Mouse (Mus musculus): ENCODE measurements around the gene Psd4. TPM values are rescaled to one million over a fixed set of nuclear protein-coding genes. Genes with fewer than 3 reads are reported as not detected.
A peak's percentile ranks its signal among the peaks of the same experiment; 100 is the strongest.

The Psd4 gene
- total and polyA plus RNA-seq, 2 experiments from 2014 or later, result 0.34 to 1.00 TPM

DNA sequence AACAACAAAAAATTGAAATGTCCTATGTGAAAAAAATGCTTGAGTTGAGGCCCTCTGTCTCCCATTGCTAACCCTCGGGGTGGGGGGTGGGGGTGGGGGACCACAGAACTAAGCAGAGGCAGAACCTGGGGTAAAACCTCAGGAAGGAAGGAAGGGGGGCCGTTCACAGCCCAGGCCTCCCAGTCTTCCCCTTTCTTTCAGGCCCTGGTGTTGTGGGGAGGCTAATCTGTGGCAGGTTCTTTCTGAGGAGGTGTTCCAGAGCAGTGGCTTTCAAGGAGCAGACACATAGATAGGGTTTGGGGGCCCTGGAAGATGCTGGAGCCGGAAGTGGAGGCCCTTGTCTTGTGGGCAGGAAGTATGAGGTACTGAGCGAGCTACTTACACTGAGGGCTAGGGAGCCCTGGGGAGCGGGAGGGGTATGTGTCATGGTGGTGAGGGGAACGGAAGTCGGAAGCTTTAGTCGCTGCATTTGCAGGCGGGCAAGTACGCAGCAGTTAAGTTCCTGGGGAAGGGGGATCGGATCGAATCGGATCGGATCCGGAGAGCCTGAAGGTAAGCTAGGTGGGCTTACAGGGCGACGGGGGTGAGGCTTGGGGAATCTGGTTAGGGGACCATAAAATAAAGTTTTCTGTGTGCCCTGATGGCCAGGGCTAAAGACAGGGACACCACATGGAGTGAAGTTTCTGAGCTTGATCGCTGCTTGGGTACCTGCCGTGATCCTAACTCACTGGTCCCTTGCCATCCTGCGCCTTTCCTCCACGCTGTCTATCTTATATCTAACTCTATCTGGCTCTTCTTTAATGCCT, 19.0 kb downstream of the Psd4 start:
- Histone ChIP-seq H3K4me1 (ENCODE audit: insufficient read depth) (no peaks in the 10 kb centered on the region), H3K4me3 (ENCODE audit: low read depth, low read length) (no peak overlapping the region), H3K4me2 (ENCODE audit: low read depth) (no peak overlapping the region), H3K9ac (no peak overlapping the region), H3K9me3 (ENCODE audit: low read length) (no peaks in the 10 kb centered on the region), H3K27ac (ENCODE audit: low read depth, low read length) (no peak overlapping the region), H3K27me3 (ENCODE audit: insufficient read depth, low read length) (no peaks in the 10 kb centered on the region), H3K36me3 (ENCODE audit: insufficient read depth) (no peaks in the 10 kb centered on the region)
- WGBS, result 92% methylated on average over 21 of the region's 21 CpGs
- TF ChIP-seq CTCF (IDR thresholded peaks at IDR 0.05; ENCODE audit: low read depth), result no peak
- ATAC-seq, result no peak
- DNase-seq, result no peak

DNA sequence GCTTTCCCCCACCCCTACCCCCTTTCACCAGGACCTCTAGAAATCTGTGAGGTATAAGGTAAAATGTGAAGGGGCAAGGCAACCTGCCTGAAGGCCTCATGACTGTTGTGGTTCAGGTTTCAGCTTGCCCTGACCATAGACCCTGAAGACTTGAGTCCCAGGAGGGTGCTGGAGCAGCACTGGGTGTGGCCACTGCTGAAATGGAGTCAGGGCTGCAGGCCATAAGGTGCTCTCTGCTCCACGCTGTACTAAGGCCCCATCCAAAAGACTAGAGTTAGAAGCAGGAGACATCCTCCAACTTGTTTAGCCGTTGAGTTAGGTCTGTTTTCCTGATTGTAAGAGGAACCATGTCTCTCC, 19.6 kb downstream of the Psd4 start:
- Histone ChIP-seq H3K27me3 (ENCODE audit: insufficient read depth, low read length) (no peaks in the 10 kb centered on the region), H3K4me2 (ENCODE audit: low read depth) (no peak overlapping the region), H3K4me1 (ENCODE audit: insufficient read depth) (no peaks in the 10 kb centered on the region), H3K9me3 (ENCODE audit: low read length) (no peaks in the 10 kb centered on the region), H3K4me3 (ENCODE audit: low read depth, low read length) (no peak overlapping the region), H3K9ac (no peak overlapping the region), H3K27ac (ENCODE audit: low read depth, low read length) (no peak overlapping the region), H3K36me3 (ENCODE audit: insufficient read depth) (no peaks in the 10 kb centered on the region)
- WGBS, result 90% methylated on average over 2 of the region's 2 CpGs
- TF ChIP-seq CTCF (IDR thresholded peaks at IDR 0.05; ENCODE audit: low read depth), result no peak
- no peak for ATAC-seq
- DNase-seq, result no peak

DNA sequence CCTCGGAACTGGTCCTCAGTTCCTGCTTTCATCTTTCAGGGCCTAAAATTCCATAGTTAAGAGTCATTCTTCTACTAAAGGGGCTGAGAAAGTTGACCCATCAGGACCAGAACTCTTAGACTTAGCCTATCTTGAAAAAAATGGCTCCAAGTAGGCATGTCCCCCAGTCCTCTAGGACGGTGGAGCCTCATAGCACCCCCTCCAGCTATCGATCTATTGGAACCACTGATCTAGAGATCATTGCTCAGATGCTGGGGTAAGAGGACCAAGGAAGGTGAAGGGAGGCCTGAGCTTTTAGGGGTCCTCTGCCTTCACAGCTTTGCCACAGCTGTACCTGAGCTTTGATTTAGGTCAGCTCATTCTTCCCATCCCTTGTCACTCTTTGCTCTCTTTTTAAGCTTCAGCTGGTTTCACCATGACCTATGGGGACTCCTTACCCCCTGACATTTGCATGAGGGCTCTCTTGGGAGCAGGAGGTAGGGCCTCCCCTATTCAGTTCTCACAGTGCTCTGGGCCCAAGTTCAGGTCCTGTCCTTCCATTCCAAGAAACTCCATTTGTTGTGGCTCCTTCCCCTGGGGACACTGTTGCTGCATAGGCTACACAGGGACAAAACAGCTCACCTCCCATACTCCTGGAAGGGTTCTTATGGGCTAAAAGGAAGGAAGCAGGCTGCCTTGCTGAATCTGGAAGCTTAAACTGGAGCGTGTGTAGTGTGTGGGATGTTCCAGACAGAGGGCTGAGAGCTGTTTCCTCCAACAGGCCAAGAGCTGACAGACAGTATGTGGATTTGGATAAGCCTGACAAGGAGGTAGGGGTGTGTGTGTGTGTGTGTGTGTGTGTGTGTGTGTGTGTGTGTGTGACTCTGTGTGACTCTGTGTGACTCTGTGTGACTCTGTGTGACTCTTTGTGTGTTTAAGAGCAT, 20.2 kb downstream of the Psd4 start:
- Histone ChIP-seq H3K4me3 (ENCODE audit: low read depth, low read length) (no peak overlapping the region), H3K9ac (no peak overlapping the region), H3K27ac (ENCODE audit: low read depth, low read length) (no peak overlapping the region), H3K27me3 (ENCODE audit: insufficient read depth, low read length) (no peaks in the 10 kb centered on the region), H3K36me3 (ENCODE audit: insufficient read depth) (no peaks in the 10 kb centered on the region), H3K4me1 (ENCODE audit: insufficient read depth) (no peaks in the 10 kb centered on the region), H3K9me3 (ENCODE audit: low read length) (no peaks in the 10 kb centered on the region), H3K4me2 (ENCODE audit: low read depth) (no peak overlapping the region)
- no peak for ATAC-seq
- 89% methylated on average over 4 of the region's 4 CpGs for WGBS
- no peak for DNase-seq
- TF ChIP-seq CTCF (IDR thresholded peaks at IDR 0.05; ENCODE audit: low read depth), result no peak

DNA sequence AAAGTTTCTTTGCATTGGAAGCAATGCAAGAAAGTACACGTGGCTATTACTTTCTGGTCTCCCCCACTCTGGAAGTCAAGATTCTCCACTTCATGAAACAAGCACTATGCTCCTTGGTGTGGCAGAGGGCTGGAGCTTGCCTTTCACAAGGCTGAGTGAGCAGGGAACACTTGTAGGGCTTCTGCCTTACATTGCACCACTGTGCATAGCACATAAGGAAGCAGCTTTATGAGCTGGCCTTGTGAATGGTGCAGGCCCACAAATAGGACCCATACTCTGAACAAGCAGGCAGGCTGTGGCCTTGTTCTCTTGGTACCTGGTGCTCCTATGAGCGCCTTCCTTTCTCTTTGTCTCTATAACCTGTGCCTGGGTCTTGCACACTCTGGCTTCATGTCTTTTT, 25.9 kb downstream of the Psd4 start:
- no peaks in the 10 kb centered on the region for H3K4me1 ChIP-seq (ENCODE audit: insufficient read depth)
- ATAC-seq, result no peak
- no peak overlapping the region for H3K4me2 ChIP-seq (ENCODE audit: low read depth)
- no peaks in the 10 kb centered on the region for H3K36me3 ChIP-seq (ENCODE audit: insufficient read depth)
- no peak for DNase-seq
- no peaks in the 10 kb centered on the region for H3K27me3 ChIP-seq (ENCODE audit: insufficient read depth, low read length)
- H3K4me3 ChIP-seq (ENCODE audit: low read depth, low read length), result no peak overlapping the region
- H3K9me3 ChIP-seq (ENCODE audit: low read length), result no peaks in the 10 kb centered on the region
- no peak overlapping the region for H3K9ac ChIP-seq
- H3K27ac ChIP-seq (ENCODE audit: low read depth, low read length), result no peak overlapping the region
- WGBS, result 92% methylated on average over 2 of the region's 2 CpGs
- TF ChIP-seq CTCF (IDR thresholded peaks at IDR 0.05; ENCODE audit: low read depth), result no peak

DNA sequence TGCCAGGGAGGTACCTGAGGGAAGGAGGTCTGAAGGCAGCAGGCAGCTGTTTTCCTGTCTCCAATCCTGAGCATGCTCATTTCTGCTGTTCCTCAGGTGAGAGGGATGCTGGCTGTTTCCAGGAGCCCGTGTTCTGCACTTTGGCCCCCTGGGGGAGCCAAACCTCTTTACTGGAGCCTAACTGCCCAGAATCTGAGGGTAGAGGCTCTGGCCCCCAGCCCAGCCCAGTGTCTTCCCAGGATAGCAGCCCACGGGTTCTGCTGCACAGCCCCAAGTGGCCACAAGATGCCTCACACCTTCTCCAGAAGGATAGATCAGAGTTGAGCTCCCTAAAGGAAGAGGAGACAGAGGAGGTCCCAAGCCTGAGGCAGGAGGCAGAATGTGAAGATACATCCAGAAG, 29.7 kb downstream of the Psd4 start:
- no peak for DNase-seq
- Histone ChIP-seq H3K9ac (no peak overlapping the region), H3K27ac (ENCODE audit: low read depth, low read length) (no peak overlapping the region), H3K4me1 (ENCODE audit: insufficient read depth) (no peaks in the 10 kb centered on the region), H3K4me2 (ENCODE audit: low read depth) (no peak overlapping the region), H3K4me3 (ENCODE audit: low read depth, low read length) (no peak overlapping the region), H3K9me3 (ENCODE audit: low read length) (no peaks in the 10 kb centered on the region), H3K36me3 (ENCODE audit: insufficient read depth) (no peaks in the 10 kb centered on the region), H3K27me3 (ENCODE audit: insufficient read depth, low read length) (no peaks in the 10 kb centered on the region)
- 0 out of 2 replicates have a peak, but pooled peaks have one; percentile 5 for TF ChIP-seq CTCF (IDR thresholded peaks at IDR 0.05; ENCODE audit: low read depth)
- 8% methylated on average over 2 of the region's 2 CpGs for WGBS
- no peak for ATAC-seq

DNA sequence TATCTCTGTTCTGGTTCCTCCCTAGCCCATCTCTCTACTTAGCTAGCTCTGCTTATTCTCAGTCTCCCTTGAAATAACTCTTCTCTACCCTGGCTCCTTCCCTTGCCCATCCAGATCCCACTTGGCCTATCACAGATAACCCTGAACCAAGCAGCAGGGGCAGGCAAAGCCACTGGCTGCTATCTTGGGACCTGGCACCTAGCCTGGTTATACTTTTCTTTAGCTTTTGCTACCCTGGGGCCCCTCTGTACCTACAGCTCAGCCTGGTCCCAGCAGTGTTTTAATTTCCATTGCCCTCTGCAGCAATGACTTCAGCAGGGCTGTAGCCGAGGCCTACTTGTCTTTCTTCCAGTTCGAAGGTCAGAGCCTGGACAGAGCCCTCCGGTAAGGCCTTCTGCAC, 33.3 kb downstream of the Psd4 start:
- no peak overlapping the region for H3K9ac ChIP-seq
- no peaks in the 10 kb centered on the region for H3K27me3 ChIP-seq (ENCODE audit: insufficient read depth, low read length)
- no peaks in the 10 kb centered on the region for H3K9me3 ChIP-seq (ENCODE audit: low read length)
- no peak for ATAC-seq
- no peaks in the 10 kb centered on the region for H3K4me1 ChIP-seq (ENCODE audit: insufficient read depth)
- no peak overlapping the region for H3K4me3 ChIP-seq (ENCODE audit: low read depth, low read length)
- TF ChIP-seq CTCF (IDR thresholded peaks at IDR 0.05; ENCODE audit: low read depth), result no peak
- WGBS, result 91% methylated on average over 3 of the region's 3 CpGs
- H3K27ac ChIP-seq (ENCODE audit: low read depth, low read length), result no peak overlapping the region
- no peak overlapping the region for H3K4me2 ChIP-seq (ENCODE audit: low read depth)
- H3K36me3 ChIP-seq (ENCODE audit: insufficient read depth), result no peaks in the 10 kb centered on the region
- no peak for DNase-seq

Measured in forebrain, postnatal 0 days (tissue).